ENCODE assay signal across 8 mouse cellular contexts in the genomic region with DNA sequence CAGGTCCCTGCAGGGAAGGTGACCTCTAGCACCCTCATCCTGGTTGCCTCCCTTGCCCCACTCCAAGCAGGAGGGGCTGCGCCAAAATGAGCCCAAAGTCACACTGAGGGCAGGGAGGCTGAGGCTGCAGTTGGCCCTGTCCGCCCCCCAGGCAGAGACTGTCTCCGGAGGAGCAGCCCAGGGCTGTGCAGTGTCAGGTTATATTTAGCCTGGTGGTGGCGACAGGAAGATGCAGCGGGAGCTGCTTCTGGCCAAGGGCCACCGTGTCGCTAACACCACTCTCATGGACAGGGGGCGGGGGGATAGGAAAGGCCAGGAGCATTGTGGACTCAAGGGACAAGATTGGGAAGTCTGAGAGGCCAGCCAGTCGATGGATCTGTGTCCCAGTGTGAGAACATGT. TPM values are rescaled to one million over a fixed set of nuclear protein-coding genes. Genes with fewer than 3 reads are reported as not detected.
DNase-seq lines count a peak whose midpoint lies in the region; ATAC-seq and TF ChIP-seq lines count a peak whose summit lies in the region.

No protein-coding gene starts in this region.

- no peak overlapping the region for H3K4me2 ChIP-seq in hindbrain, embryonic 13.5 days

- peak; percentile 57 for DNase-seq in adrenal gland, postnatal 14 days
- no peak for DNase-seq in adrenal gland, postnatal 25 days
- no peak for DNase-seq in ovary, postnatal 14 days (ENCODE audit: low spot score)
- DNase-seq in layer of hippocampus, adult 2 months (ENCODE audit: low spot score in 2 of 2), result no peak

- peak overlapping the region; percentile 40; the same call in 1 of the 2 replicates for H3K27ac ChIP-seq in hindbrain, embryonic 13.5 days
- no peak overlapping the region for H3K27ac ChIP-seq in layer of hippocampus, adult 2 months

- no peak; the same call in 1 of the 2 replicates for TF ChIP-seq CTCF in layer of hippocampus, adult 2 months (conservative IDR thresholded peaks at IDR 0.05)

- peaks cover 95% of the 10 kb centered on the region for H3K27me3 ChIP-seq in megakaryocyte, embryonic 14.5 days (replicated peaks)
- no peaks in the 10 kb centered on the region for H3K27me3 ChIP-seq in hindbrain, embryonic 13.5 days

- ATAC-seq in megakaryocyte, adult 5-6 weeks (ENCODE audit: poor library complexity, severe bottlenecking), result no peak
- no peak for ATAC-seq in hindbrain, embryonic 13.5 days (ENCODE audit: low FRiP score)
- 0 out of 2 replicates have a peak, but pooled peaks have one; percentile 33 for ATAC-seq in megakaryocyte-erythroid progenitor cell, adult 5-6 weeks (replicated peaks; ENCODE audit: low FRiP score, low TSS enrichment, poor library complexity, severe bottlenecking)

- H3K9me3 ChIP-seq in megakaryocyte, embryonic 14.5 days, result no peaks in the 10 kb centered on the region
- no peaks in the 10 kb centered on the region for H3K9me3 ChIP-seq in hindbrain, embryonic 13.5 days

- no peaks in the 10 kb centered on the region for H3K36me3 ChIP-seq in megakaryocyte, embryonic 14.5 days (replicated peaks; ENCODE audit: low read length)
- peaks cover 15% of the 10 kb centered on the region for H3K36me3 ChIP-seq in hindbrain, embryonic 13.5 days

- H3K4me3 ChIP-seq in megakaryocyte, embryonic 14.5 days (replicated peaks), result peak overlapping the region; percentile 21
- H3K4me3 ChIP-seq in hindbrain, embryonic 13.5 days, result no peak overlapping the region
- H3K4me3 ChIP-seq in layer of hippocampus, adult 2 months, result no peak overlapping the region

- H3K9ac ChIP-seq in hindbrain, embryonic 13.5 days, result peak overlapping the region; percentile 51; the same call in 1 of the 2 replicates

- peaks cover 14% of the 10 kb centered on the region for H3K4me1 ChIP-seq in megakaryocyte, embryonic 14.5 days
- peaks cover 57% of the 10 kb centered on the region for H3K4me1 ChIP-seq in hindbrain, embryonic 13.5 days (replicated peaks)

- WGBS in hindbrain, embryonic 13.5 days, result 39% methylated on average over 9 of the region's 9 CpGs

RNA-seq across cellular contexts. Expression of a gene that starts 14.0 kb away (rescaled TPM):
- total RNA-seq in adrenal gland, postnatal 14 days (2021), result 10.7 and 11.1 TPM in 2 replicates
- total RNA-seq in adrenal gland, postnatal 25 days (2021), result 12.7 and 26.0 TPM in 2 replicates
- 0.10 TPM in 1 of 2 replicates, not detected in the other for polyA plus RNA-seq in megakaryocyte, embryonic 14.5 days (2012; ENCODE audit: insufficient read depth, low replicate concordance)
- total RNA-seq in megakaryocyte, adult 5-6 weeks (2015), result not detected in 2 replicates
- not detected in 2 replicates for total RNA-seq in megakaryocyte, adult 5-6 weeks (2017)
- 12.8 and 14.2 TPM in 2 replicates for polyA plus RNA-seq in hindbrain, embryonic 13.5 days (2015; fragmentation: Nextera tagmentation; extraction: Ambion mirVana)
- 1.2 TPM in 1 of 2 replicates, not detected in the other for total RNA-seq in megakaryocyte-erythroid progenitor cell, adult 5-6 weeks (2014; fragmentation: Nextera tagmentation)
- not detected in 2 replicates for total RNA-seq in megakaryocyte-erythroid progenitor cell, adult 5-6 weeks (2017)
- total RNA-seq in layer of hippocampus, adult 2 months (2021), result 10 to 100 TPM; 21.7 to 23.6 TPM

RNA-seq across cellular contexts. Expression of a gene that starts 27.2 kb away (rescaled TPM):
- total RNA-seq in adrenal gland, postnatal 14 days (2021), result 16.8 and 18.3 TPM in 2 replicates
- 8.3 and 8.7 TPM in 2 replicates for total RNA-seq in adrenal gland, postnatal 25 days (2021)
- not detected in 2 replicates for polyA plus RNA-seq in megakaryocyte, embryonic 14.5 days (2012; ENCODE audit: insufficient read depth, low replicate concordance)
- total RNA-seq in megakaryocyte, adult 5-6 weeks (2015), result 0.05 and 0.25 TPM in 2 replicates
- total RNA-seq in megakaryocyte, adult 5-6 weeks (2017), result 0.16 and 0.29 TPM in 2 replicates
- polyA plus RNA-seq in hindbrain, embryonic 13.5 days (2015; fragmentation: Nextera tagmentation; extraction: Ambion mirVana), result 9.8 and 10.2 TPM in 2 replicates
- total RNA-seq in megakaryocyte-erythroid progenitor cell, adult 5-6 weeks (2014; fragmentation: Nextera tagmentation), result not detected in 2 replicates
- 0.23 TPM in 1 of 2 replicates, not detected in the other for total RNA-seq in megakaryocyte-erythroid progenitor cell, adult 5-6 weeks (2017)
- total RNA-seq in layer of hippocampus, adult 2 months (2021), result 1 to 10 TPM; 6.6 to 7.8 TPM

RNA-seq across cellular contexts. Expression of a gene that starts 54.6 kb away (rescaled TPM):
- total RNA-seq in adrenal gland, postnatal 14 days (2021), result 0.41 and 0.60 TPM in 2 replicates
- total RNA-seq in adrenal gland, postnatal 25 days (2021), result 0.27 and 1.2 TPM in 2 replicates
- polyA plus RNA-seq in megakaryocyte, embryonic 14.5 days (2012; ENCODE audit: insufficient read depth, low replicate concordance), result 1.8 and 4.2 TPM in 2 replicates
- 0.33 and 0.50 TPM in 2 replicates for total RNA-seq in megakaryocyte, adult 5-6 weeks (2015)
- 2.2 and 2.7 TPM in 2 replicates for total RNA-seq in megakaryocyte, adult 5-6 weeks (2017)
- 0.57 and 0.93 TPM in 2 replicates for polyA plus RNA-seq in hindbrain, embryonic 13.5 days (2015; fragmentation: Nextera tagmentation; extraction: Ambion mirVana)
- total RNA-seq in megakaryocyte-erythroid progenitor cell, adult 5-6 weeks (2014; fragmentation: Nextera tagmentation), result 1.9 and 5.2 TPM in 2 replicates
- total RNA-seq in megakaryocyte-erythroid progenitor cell, adult 5-6 weeks (2017), result 1.1 and 7.3 TPM in 2 replicates
- total RNA-seq in layer of hippocampus, adult 2 months (2021), result 1 to 10 TPM; 3.0 to 3.2 TPM

RNA-seq across cellular contexts. Expression of a gene that starts 56.1 kb away (rescaled TPM):
- total RNA-seq in adrenal gland, postnatal 14 days (2021), result 80.9 and 92.2 TPM in 2 replicates
- total RNA-seq in adrenal gland, postnatal 25 days (2021), result 83.6 and 88.2 TPM in 2 replicates
- 10.6 and 45.2 TPM in 2 replicates for polyA plus RNA-seq in megakaryocyte, embryonic 14.5 days (2012; ENCODE audit: insufficient read depth, low replicate concordance)
- total RNA-seq in megakaryocyte, adult 5-6 weeks (2015), result 9.3 and 13.9 TPM in 2 replicates
- total RNA-seq in megakaryocyte, adult 5-6 weeks (2017), result 3.3 and 5.6 TPM in 2 replicates
- 45.7 and 48.7 TPM in 2 replicates for polyA plus RNA-seq in hindbrain, embryonic 13.5 days (2015; fragmentation: Nextera tagmentation; extraction: Ambion mirVana)
- total RNA-seq in megakaryocyte-erythroid progenitor cell, adult 5-6 weeks (2014; fragmentation: Nextera tagmentation), result 59.4 and 83.4 TPM in 2 replicates
- total RNA-seq in megakaryocyte-erythroid progenitor cell, adult 5-6 weeks (2017), result 8.3 and 24.8 TPM in 2 replicates
- 10 to 100 TPM; 50.8 to 57.0 TPM for total RNA-seq in layer of hippocampus, adult 2 months (2021)
